Mouse (Mus musculus) limb, embryonic 14.5 days (tissue): Measurements from ENCODE around the gene Glycam1. TPM values are rescaled to one million over a fixed set of nuclear protein-coding genes. Genes with fewer than 3 reads are reported as not detected.

Experiments used
- ATAC-seq: fragments of 200-750 bp; cut with Nextera tagmentation; 2 replicates; pipeline ENCODE4 v1.8.0; 2017; ENCODE audit warnings: low read depth, moderate number of reproducible peaks, moderate TSS enrichment; ENCODE audit not compliant: low FRiP score
- DNase-seq: peaks from one replicate; pipeline ENCODE4 v3.0.0-alpha.2; 2015; ENCODE audit warnings: low spot score
- H3K27ac ChIP-seq: fragments of 300-500 bp; sonication (generic); replicated peaks from 2 replicates; pipeline ENCODE4 v1.5.1; 2014; ENCODE audit warnings: low read depth, mild to moderate bottlenecking, low read length, moderate library complexity, mixed read lengths
- H3K27me3 ChIP-seq: fragments of 300-500 bp; sonication (generic); 2 replicates; pipeline ENCODE4 v1.6.1; 2014; ENCODE audit warnings: low read length, mixed read lengths; ENCODE audit not compliant: control insufficient read depth, insufficient read depth
- H3K36me3 ChIP-seq: fragments of 300-500 bp; sonication (generic); 2 replicates; pipeline ENCODE4 v1.6.1; 2014; ENCODE audit warnings: mild to moderate bottlenecking, low read length, moderate library complexity, mixed read lengths; ENCODE audit not compliant: control insufficient read depth, insufficient read depth
- H3K4me1 ChIP-seq: fragments of 300-500 bp; sonication (generic); 2 replicates; pipeline ENCODE4 v1.6.1; 2014; ENCODE audit warnings: antibody characterized with exemption, low read length, mixed read lengths; ENCODE audit not compliant: control insufficient read depth, insufficient read depth
- H3K4me2 ChIP-seq: fragments of 300-500 bp; sonication (generic); replicated peaks from 2 replicates; pipeline ENCODE4 v1.6.1; 2014; ENCODE audit warnings: low read depth, mild to moderate bottlenecking, low read length, moderate library complexity; ENCODE audit not compliant: severe bottlenecking
- H3K4me3 ChIP-seq: fragments of 300-500 bp; sonication (generic); replicated peaks from 2 replicates; pipeline ENCODE4 v1.5.1; 2014; ENCODE audit warnings: low read length
- H3K9ac ChIP-seq: fragments of 300-500 bp; sonication (generic); 2 replicates; pipeline ENCODE4 v1.6.1; 2014; ENCODE audit warnings: mild to moderate bottlenecking, low read depth, low read length, moderate library complexity; ENCODE audit not compliant: severe bottlenecking
- H3K9me3 ChIP-seq: fragments of 300-500 bp; sonication (generic); 2 replicates; pipeline ENCODE4 v1.6.1; 2016; ENCODE audit warnings: low read length; ENCODE audit not compliant: control insufficient read depth
- POLR2A ChIP-seq: fragments of 200-500 bp; IDR thresholded peaks from 2 replicates; pipeline ENCODE4 v1.8.0; 2012; ENCODE audit warnings: inconsistent platforms, mild to moderate bottlenecking, moderate library complexity, borderline replicate concordance; ENCODE audit not compliant: insufficient read depth, insufficient read length; ENCODE audit errors: extremely low read depth
- WGBS: fragments of 180-500 bp; shearing (Covaris S2); extraction: QIAGEN DNeasy Blood & Tissue Kit; methylation state at CpG from one replicate; pipeline ENCODE4 v1.1.7; 2014; 5-methylcytosine and 5-hydroxymethylcytosine counted together
- polyA plus RNA-seq, 2 experiments: library from polyadenylated mRNA; depleted of rRNA in 1 of 2; stranded (reverse) in 1 of 2; unstranded in 1 of 2; fragments of >200 nt; fragmentation: Nextera tagmentation in 1 of 2; extraction: Ambion mirVana in 1 of 2; gene quantifications; 2 replicates each; pipeline versions ENCODE4 v1.2.1 to v1.2.3; 2012 to 2014

Gene Glycam1
- polyA plus RNA-seq, 2 experiments = not detected

DNA sequence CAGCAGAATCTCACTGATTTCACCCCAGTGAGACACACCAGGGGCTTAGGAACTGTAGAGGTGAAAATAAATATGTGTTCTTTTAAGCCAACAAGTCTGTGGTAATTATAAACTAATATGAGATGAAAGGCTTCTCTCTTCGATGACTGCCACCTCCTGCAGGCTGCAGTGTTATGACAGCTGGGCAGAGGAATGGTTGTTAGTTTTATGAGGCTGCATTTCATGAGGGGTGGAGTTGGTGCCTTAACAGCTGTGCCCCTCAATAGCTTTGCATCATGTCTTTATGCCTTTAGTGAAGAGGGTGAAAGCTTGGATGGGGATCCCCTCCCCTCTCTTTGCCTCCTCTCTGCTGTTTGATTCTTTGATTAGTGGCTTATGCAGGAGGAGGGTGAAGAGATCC, 13.8 kb downstream of the Glycam1 start:
- peak; percentile 68; the same call in 1 of the 2 replicates for ATAC-seq
- 4% methylated on average over 1 of the region's 1 CpGs for WGBS
- H3K9me3 ChIP-seq = no peaks in the 10 kb centered on the region
- H3K4me1 ChIP-seq = no peaks in the 10 kb centered on the region
- DNase-seq = peak; percentile 17
- no peak overlapping the region for H3K9ac ChIP-seq
- no peak overlapping the region for H3K4me3 ChIP-seq
- H3K27ac ChIP-seq = no peak overlapping the region
- H3K4me2 ChIP-seq = no peak overlapping the region
- no peaks in the 10 kb centered on the region for H3K27me3 ChIP-seq
- no peak for TF ChIP-seq POLR2A
- no peaks in the 10 kb centered on the region for H3K36me3 ChIP-seq

DNA sequence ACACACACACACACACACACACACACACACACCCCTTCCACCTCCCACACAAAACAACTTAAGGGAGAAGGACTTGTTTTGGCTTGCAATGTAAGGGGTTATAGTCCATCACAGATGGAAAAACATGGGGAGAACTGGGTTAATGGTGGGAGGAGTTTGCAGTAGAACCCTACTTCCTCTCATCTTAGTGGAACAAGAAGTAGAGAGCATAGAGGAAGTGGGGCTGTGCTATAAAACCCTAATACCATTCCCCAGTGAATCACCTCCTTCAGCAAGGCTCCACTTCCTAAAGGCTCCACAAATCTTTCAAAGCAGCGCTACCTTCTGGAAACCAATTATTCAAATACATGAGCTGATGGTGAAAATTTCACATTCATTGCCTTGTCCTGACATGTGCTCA, 15.4 kb downstream of the Glycam1 start:
- TF ChIP-seq POLR2A = no peak
- 75% methylated on average over 1 of the region's 1 CpGs for WGBS
- ATAC-seq = no peak

DNA sequence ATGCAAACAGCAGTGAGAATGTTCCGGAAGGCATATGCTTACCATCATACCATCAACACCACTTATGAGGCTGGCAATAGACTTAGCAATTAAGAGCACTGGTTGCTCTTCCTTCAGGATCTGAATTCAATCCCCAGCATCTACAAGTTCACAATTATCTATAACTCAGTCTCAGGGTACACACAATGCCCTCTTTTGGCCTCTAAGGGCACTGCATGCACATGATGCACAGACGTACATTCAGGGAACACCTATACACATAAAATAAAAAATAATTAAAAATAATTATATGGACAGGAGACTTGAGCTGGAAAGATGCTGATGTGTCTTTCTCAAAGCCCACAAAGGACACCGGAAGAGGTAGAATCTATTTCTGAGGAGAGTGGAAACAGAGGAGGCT, 16.9 kb downstream of the Glycam1 start:
- WGBS = 84% methylated on average over 3 of the region's 3 CpGs
- Histone ChIP-seq H3K4me2 (no peak overlapping the region), H3K4me1 (no peaks in the 10 kb centered on the region), H3K9ac (no peak overlapping the region), H3K27ac (no peak overlapping the region), H3K27me3 (no peaks in the 10 kb centered on the region), H3K9me3 (no peaks in the 10 kb centered on the region), H3K4me3 (no peak overlapping the region), H3K36me3 (no peaks in the 10 kb centered on the region)
- ATAC-seq (no peak), DNase-seq (no peak)
- TF ChIP-seq POLR2A = no peak

More for the DNA sequence above, 15.4 kb downstream of the Glycam1 start:
- no peak for DNase-seq
- H3K4me1 ChIP-seq = no peaks in the 10 kb centered on the region
- H3K9me3 ChIP-seq = no peaks in the 10 kb centered on the region
- H3K27ac ChIP-seq = no peak overlapping the region
- no peak overlapping the region for H3K4me2 ChIP-seq
- no peaks in the 10 kb centered on the region for H3K36me3 ChIP-seq
- no peaks in the 10 kb centered on the region for H3K27me3 ChIP-seq
- H3K9ac ChIP-seq = no peak overlapping the region
- no peak overlapping the region for H3K4me3 ChIP-seq

DNA sequence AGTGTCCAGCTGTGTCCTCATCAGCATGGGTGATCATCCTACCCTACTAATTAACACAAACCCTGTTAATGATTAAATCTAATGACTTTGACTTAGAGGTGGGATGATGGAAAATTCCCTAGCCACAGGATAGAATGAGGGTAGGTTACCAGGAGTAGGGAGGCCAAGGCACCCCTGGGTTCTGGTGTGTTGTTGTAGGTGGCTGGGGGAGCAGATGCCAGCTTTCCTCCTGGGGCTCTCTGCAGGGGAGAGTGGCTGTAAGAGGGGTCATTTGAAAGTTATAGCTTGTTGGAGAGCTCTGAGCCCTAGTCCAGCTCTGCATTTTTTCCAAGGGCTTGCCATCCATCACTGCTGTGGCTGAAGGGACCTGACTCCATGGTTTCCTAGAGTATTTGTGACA, 22.4 kb downstream of the Glycam1 start:
- Histone ChIP-seq H3K4me3 (no peak overlapping the region), H3K36me3 (no peaks in the 10 kb centered on the region), H3K27me3 (no peaks in the 10 kb centered on the region; the same call in 1 of the 2 replicates), H3K4me1 (no peaks in the 10 kb centered on the region; the same call in 1 of the 2 replicates), H3K9ac (no peak overlapping the region), H3K4me2 (no peak overlapping the region), H3K9me3 (no peaks in the 10 kb centered on the region), H3K27ac (no peak overlapping the region)
- TF ChIP-seq POLR2A = no peak
- DNase-seq (no peak), ATAC-seq (no peak)

DNA sequence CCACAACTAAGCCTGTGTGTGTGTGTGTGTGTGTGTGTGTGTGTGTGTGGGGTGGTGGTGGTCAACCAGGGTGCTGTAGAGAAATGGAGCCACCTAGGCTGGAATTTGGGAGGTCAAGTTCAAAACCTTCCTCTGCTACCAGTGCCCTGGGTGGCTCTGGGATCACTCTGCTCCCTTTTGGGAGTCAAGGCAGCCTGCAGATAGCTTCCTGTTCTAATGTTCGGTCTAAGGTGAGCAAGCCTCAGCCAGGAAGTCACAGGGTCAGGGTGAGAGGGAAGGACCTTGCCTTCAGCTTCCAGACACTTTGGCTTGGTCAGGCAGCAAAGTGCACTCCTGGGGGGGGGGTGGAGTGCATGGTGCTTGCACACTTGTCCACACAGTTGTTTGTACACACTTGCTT, 24.2 kb downstream of the Glycam1 start:
- no peak for TF ChIP-seq POLR2A
- peaks cover 8% of the 10 kb centered on the region for H3K27me3 ChIP-seq
- DNase-seq = no peak
- ATAC-seq = no peak
- H3K4me3 ChIP-seq = no peak overlapping the region
- H3K36me3 ChIP-seq = no peaks in the 10 kb centered on the region
- H3K4me2 ChIP-seq = no peak overlapping the region
- no peak overlapping the region for H3K9ac ChIP-seq
- no peak overlapping the region for H3K27ac ChIP-seq
- WGBS = 77% methylated on average over 1 of the region's 1 CpGs
- peaks cover 6% of the 10 kb centered on the region for H3K4me1 ChIP-seq
- no peaks in the 10 kb centered on the region for H3K9me3 ChIP-seq

DNA sequence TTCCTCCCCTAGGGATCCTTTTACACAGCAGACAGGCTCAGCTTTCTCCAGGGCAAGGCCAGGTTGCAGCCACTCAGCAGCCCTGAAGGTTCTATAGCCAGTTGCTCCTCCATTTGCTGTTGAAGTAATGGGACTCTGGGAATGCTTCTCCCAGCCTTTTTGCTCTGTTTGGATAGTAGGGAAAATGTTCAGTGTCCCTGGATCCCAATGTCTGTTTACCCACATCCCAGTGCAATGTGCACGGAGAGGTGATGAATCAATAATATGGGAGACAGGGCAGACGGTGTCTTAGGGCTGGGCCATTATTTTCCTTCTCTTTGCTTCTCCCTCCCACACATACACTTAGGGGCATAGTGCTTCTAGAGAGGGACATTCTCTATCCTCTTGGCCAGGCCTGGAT, 25.6 kb downstream of the Glycam1 start:
- Histone ChIP-seq H3K4me1 (peaks cover 6% of the 10 kb centered on the region), H3K9ac (no peak overlapping the region), H3K27me3 (peaks cover 8% of the 10 kb centered on the region), H3K4me2 (no peak overlapping the region), H3K9me3 (no peaks in the 10 kb centered on the region), H3K27ac (no peak overlapping the region), H3K36me3 (no peaks in the 10 kb centered on the region), H3K4me3 (no peak overlapping the region)
- WGBS = 54% methylated on average over 2 of the region's 2 CpGs
- TF ChIP-seq POLR2A = no peak
- ATAC-seq (no peak), DNase-seq (no peak)
